Mouse (Mus musculus): ENCODE results near the gene Mgme1. TPM values are rescaled to one million over a fixed set of nuclear protein-coding genes. Genes with fewer than 3 reads are reported as not detected.
A peak's percentile ranks its signal among the peaks of the same experiment; 100 is the strongest.

Mgme1 gene
- polyA plus RNA-seq, 1 experiment from 2014 or later = 22.0 TPM

- no peak overlapping the region for H3K4me3 ChIP-seq
Measured at GRCm38 (mm10) chr2:144265916-144266683, 4.4 kb upstream of the Mgme1 start.

GRCm38 (mm10) chr2:144267004-144267730 is 3.3 kb upstream of the Mgme1 start:
- no peak for ATAC-seq (replicated peaks; ENCODE audit: insufficient number of reproducible peaks, insufficient read depth, low FRiP score, low read depth)
- peaks cover 4% of the 10 kb centered on the region; the same call in 1 of the 2 replicates for H3K36me3 ChIP-seq
- 49% methylated on average over 5 of the region's 5 CpGs for WGBS
- H3K27me3 ChIP-seq = no peaks in the 10 kb centered on the region
- H3K4me3 ChIP-seq = 0 out of 2 replicates have a peak overlapping the region, but pooled peaks have one; percentile 4
- H3K9ac ChIP-seq = no peak overlapping the region
- no peaks in the 10 kb centered on the region for H3K9me3 ChIP-seq (replicated peaks)
- peak overlapping the region; percentile 84 for H3K4me2 ChIP-seq
- peak overlapping the region; percentile 4; the same call in 1 of the 2 replicates for H3K27ac ChIP-seq
- H3K4me1 ChIP-seq (replicated peaks) = peaks cover 51% of the 10 kb centered on the region

More at GRCm38 (mm10) chr2:144265916-144266683, 4.4 kb upstream of the Mgme1 start:
- 54% methylated on average over 4 of the region's 4 CpGs for WGBS
- Histone ChIP-seq H3K4me2 (peak overlapping the region; percentile 84; the same call in 1 of the 2 replicates), H3K4me1 (replicated peaks) (peaks cover 49% of the 10 kb centered on the region), H3K27ac (0 out of 2 replicates have a peak overlapping the region, but pooled peaks have one; percentile 16), H3K27me3 (no peaks in the 10 kb centered on the region), H3K9ac (no peak overlapping the region), H3K36me3 (peaks cover 9% of the 10 kb centered on the region), H3K9me3 (replicated peaks) (no peaks in the 10 kb centered on the region)
- ATAC-seq (replicated peaks; ENCODE audit: insufficient number of reproducible peaks, insufficient read depth, low FRiP score, low read depth) = no peak

DNA sequence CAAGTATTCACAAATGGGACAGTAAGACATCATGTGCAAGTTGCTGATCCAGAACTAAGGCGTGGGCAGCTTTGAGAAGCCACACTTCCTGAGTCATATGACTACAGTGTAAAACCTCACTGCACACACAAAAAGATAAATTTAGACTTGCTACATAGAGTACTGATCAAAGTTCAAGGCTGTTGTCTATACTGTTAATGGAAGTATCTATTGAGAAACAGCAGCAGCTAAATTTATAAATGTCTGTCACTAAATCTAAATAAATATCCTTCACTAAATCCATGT is 2.8 kb upstream of the Mgme1 start:
- 36% methylated on average over 1 of the region's 1 CpGs for WGBS
- no peaks in the 10 kb centered on the region for H3K27me3 ChIP-seq
- peak overlapping the region; percentile 84 for H3K4me2 ChIP-seq
- no peak for ATAC-seq (replicated peaks; ENCODE audit: insufficient number of reproducible peaks, insufficient read depth, low FRiP score, low read depth)
- peak overlapping the region; percentile 34; the same call in 1 of the 2 replicates for H3K27ac ChIP-seq
- peaks cover 50% of the 10 kb centered on the region for H3K4me1 ChIP-seq (replicated peaks)
- 0 out of 2 replicates have a peak overlapping the region, but pooled peaks have one; percentile 28 for H3K9ac ChIP-seq
- no peaks in the 10 kb centered on the region for H3K9me3 ChIP-seq (replicated peaks)
- H3K4me3 ChIP-seq = 0 out of 2 replicates have a peak overlapping the region, but pooled peaks have one; percentile 89
- H3K36me3 ChIP-seq = peaks cover 6% of the 10 kb centered on the region; the same call in 1 of the 2 replicates

DNA sequence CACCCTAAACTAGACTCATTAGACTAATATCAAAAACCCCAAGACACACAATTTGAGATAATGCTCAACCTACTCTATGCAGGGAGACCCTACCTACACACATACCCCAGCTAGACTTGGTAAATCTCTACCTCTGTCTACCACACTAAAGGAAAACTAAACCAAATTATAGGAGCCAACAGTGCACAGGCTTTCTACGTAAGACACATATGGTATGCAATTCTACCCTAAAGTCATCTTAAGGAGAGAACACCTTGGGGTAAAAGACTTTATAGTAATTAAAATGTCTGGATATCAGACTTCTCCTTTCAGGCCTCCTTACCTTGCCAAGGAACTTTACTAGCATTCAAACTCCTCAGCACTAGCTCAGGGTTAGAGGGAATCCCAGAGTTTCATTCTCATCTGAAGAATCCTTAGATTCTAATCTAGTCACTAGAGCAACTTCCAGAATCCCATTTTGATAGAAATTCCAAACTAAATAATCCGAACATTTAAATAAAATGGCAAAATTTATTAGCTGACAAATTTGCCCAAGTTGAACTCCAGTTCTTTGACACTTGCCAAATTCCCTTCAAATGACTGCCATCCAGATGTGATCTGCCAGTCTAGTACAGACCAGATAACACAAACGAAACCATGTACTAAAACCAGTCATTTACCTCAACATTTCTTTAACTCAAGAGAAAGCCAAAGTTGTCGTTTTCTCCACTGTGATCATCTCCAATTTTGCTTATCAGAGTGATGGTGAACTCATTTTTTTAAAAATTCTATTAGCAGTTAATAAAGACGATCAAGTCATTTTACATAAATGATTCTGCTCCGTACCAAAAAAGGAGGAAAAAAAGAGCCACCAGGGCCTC is 1.8 kb upstream of the Mgme1 start:
- no peak for ATAC-seq (replicated peaks; ENCODE audit: insufficient number of reproducible peaks, insufficient read depth, low FRiP score, low read depth)
- H3K9ac ChIP-seq = peak overlapping the region; percentile 95
- H3K27ac ChIP-seq = peak overlapping the region; percentile 34
- peaks cover 43% of the 10 kb centered on the region for H3K4me1 ChIP-seq (replicated peaks)
- no peaks in the 10 kb centered on the region for H3K27me3 ChIP-seq
- no peaks in the 10 kb centered on the region for H3K9me3 ChIP-seq (replicated peaks)
- H3K4me3 ChIP-seq = peak overlapping the region; percentile 89
- H3K36me3 ChIP-seq = peaks cover 6% of the 10 kb centered on the region; the same call in 1 of the 2 replicates
- peak overlapping the region; percentile 84 for H3K4me2 ChIP-seq
- 9% methylated on average over 6 of the region's 6 CpGs for WGBS

DNA sequence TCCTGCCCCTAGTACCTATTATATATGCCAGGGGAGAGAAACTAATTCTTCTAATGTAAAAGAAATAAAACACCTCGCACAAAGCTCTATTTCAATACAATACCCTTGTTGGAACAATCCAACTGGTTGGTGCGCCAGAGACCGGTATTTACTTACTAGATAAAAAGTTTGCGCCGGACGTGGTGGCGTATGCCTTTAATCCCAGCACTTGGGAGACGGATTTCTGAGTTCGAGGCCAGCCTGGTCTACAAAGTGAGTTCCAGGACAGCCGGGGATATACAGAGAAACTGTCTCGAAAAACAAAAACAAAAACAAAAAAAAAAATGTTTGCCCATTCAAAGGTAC is 1.2 kb upstream of the Mgme1 start:
- H3K27ac ChIP-seq = peak overlapping the region; percentile 20; the same call in 1 of the 2 replicates
- H3K36me3 ChIP-seq = 0 out of 2 replicates have a peak, but pooled peaks cover 3% of the 10 kb centered on the region
- H3K9ac ChIP-seq = peak overlapping the region; percentile 95
- H3K27me3 ChIP-seq = no peaks in the 10 kb centered on the region
- H3K4me3 ChIP-seq = peak overlapping the region; percentile 89
- no peak for ATAC-seq (replicated peaks; ENCODE audit: insufficient number of reproducible peaks, insufficient read depth, low FRiP score, low read depth)
- H3K9me3 ChIP-seq (replicated peaks) = no peaks in the 10 kb centered on the region
- H3K4me1 ChIP-seq (replicated peaks) = peaks cover 47% of the 10 kb centered on the region
- WGBS = 2% methylated on average over 11 of the region's 11 CpGs
- H3K4me2 ChIP-seq = peak overlapping the region; percentile 84

GRCm38 (mm10) chr2:144269679-144270475 is 586 bp upstream of the Mgme1 start:
- peak overlapping the region; percentile 84 for H3K4me2 ChIP-seq
- H3K9ac ChIP-seq = peak overlapping the region; percentile 95
- 0 out of 2 replicates have a peak, but pooled peaks cover 3% of the 10 kb centered on the region for H3K36me3 ChIP-seq
- H3K27me3 ChIP-seq = no peaks in the 10 kb centered on the region
- H3K4me1 ChIP-seq (replicated peaks) = peaks cover 44% of the 10 kb centered on the region
- ATAC-seq (replicated peaks; ENCODE audit: insufficient number of reproducible peaks, insufficient read depth, low FRiP score, low read depth) = no peak
- peak overlapping the region; percentile 89 for H3K4me3 ChIP-seq
- H3K27ac ChIP-seq = peak overlapping the region; percentile 96
- no peaks in the 10 kb centered on the region for H3K9me3 ChIP-seq (replicated peaks)
- WGBS = 1% methylated on average over 31 of the region's 33 CpGs

GRCm38 (mm10) chr2:144272088-144272487 is 1.6 kb downstream of the Mgme1 start:
- Histone ChIP-seq H3K4me2 (no peak overlapping the region), H3K9ac (no peak overlapping the region), H3K27me3 (no peaks in the 10 kb centered on the region), H3K4me3 (no peak overlapping the region), H3K27ac (no peak overlapping the region), H3K9me3 (replicated peaks) (no peaks in the 10 kb centered on the region), H3K36me3 (peaks cover 9% of the 10 kb centered on the region; the same call in 1 of the 2 replicates), H3K4me1 (replicated peaks) (peaks cover 28% of the 10 kb centered on the region)
- no peak for ATAC-seq (replicated peaks; ENCODE audit: insufficient number of reproducible peaks, insufficient read depth, low FRiP score, low read depth)
- 87% methylated on average over 12 of the region's 12 CpGs for WGBS

- Histone ChIP-seq H3K4me3 (no peak overlapping the region), H3K9me3 (replicated peaks) (no peaks in the 10 kb centered on the region), H3K27ac (peak overlapping the region; percentile 72), H3K4me2 (no peak overlapping the region), H3K4me1 (replicated peaks) (peaks cover 13% of the 10 kb centered on the region), H3K9ac (0 out of 2 replicates have a peak overlapping the region, but pooled peaks have one; percentile 3), H3K27me3 (no peaks in the 10 kb centered on the region), H3K36me3 (peaks cover 25% of the 10 kb centered on the region)
- no peak for ATAC-seq (replicated peaks; ENCODE audit: insufficient number of reproducible peaks, insufficient read depth, low FRiP score, low read depth)
- WGBS = 38% methylated on average over 8 of the region's 8 CpGs
Measured at GRCm38 (mm10) chr2:144274741-144275140, 4.3 kb downstream of the Mgme1 start.

GRCm38 (mm10) chr2:144276885-144277284 is 6.4 kb downstream of the Mgme1 start:
- no peaks in the 10 kb centered on the region for H3K9me3 ChIP-seq (replicated peaks)
- H3K4me2 ChIP-seq = no peak overlapping the region
- H3K27ac ChIP-seq = peak overlapping the region; percentile 54
- 65% methylated on average over 3 of the region's 3 CpGs for WGBS
- H3K36me3 ChIP-seq = peaks cover 25% of the 10 kb centered on the region
- no peaks in the 10 kb centered on the region for H3K27me3 ChIP-seq
- peaks cover 23% of the 10 kb centered on the region for H3K4me1 ChIP-seq (replicated peaks)
- H3K4me3 ChIP-seq = no peak overlapping the region
- H3K9ac ChIP-seq = no peak overlapping the region
- ATAC-seq (replicated peaks; ENCODE audit: insufficient number of reproducible peaks, insufficient read depth, low FRiP score, low read depth) = peak; percentile 60; the same call in 1 of the 2 replicates

- Histone ChIP-seq H3K27ac (peak overlapping the region; percentile 84), H3K9ac (no peak overlapping the region)
- ATAC-seq (replicated peaks; ENCODE audit: insufficient number of reproducible peaks, insufficient read depth, low FRiP score, low read depth) = peak; percentile 81
Measured at GRCm38 (mm10) chr2:144279742-144280141, 9.3 kb downstream of the Mgme1 start.

More at GRCm38 (mm10) chr2:144279742-144280141, 9.3 kb downstream of the Mgme1 start:
- H3K36me3 ChIP-seq = peaks cover 22% of the 10 kb centered on the region
- no peaks in the 10 kb centered on the region for H3K27me3 ChIP-seq
- WGBS = 39% methylated on average over 5 of the region's 5 CpGs
- H3K4me1 ChIP-seq (replicated peaks) = peaks cover 22% of the 10 kb centered on the region
- no peak overlapping the region for H3K4me2 ChIP-seq
- no peaks in the 10 kb centered on the region for H3K9me3 ChIP-seq (replicated peaks)
- H3K4me3 ChIP-seq = no peak overlapping the region
